Mouse (Mus musculus) kidney, embryonic 16.5 days (tissue): ENCODE measurements at regions not wholly inside any gene's neighbourhood (a gene's known extent, or its start where the extent isn't known, plus 50 kb on each side); places are given as distances from the start of the nearest gene placed in this dataset.

Source experiments
- ATAC-seq: fragments of 200-750 bp; cut with Nextera tagmentation; 2 replicates; pipeline ENCODE4 v1.8.0; 2017; ENCODE audit warnings: moderate TSS enrichment; ENCODE audit not compliant: low FRiP score, low TSS enrichment
- H3K27ac ChIP-seq: fragments of 300-500 bp; sonication (generic); 2 replicates; pipeline ENCODE4 v1.5.1; 2014; ENCODE audit warnings: low read length
- H3K27me3 ChIP-seq: fragments of 300-500 bp; sonication (generic); 2 replicates; pipeline ENCODE4 v1.6.1; 2014; ENCODE audit warnings: low read length, control low read depth, mixed read lengths; ENCODE audit not compliant: insufficient read depth
- H3K36me3 ChIP-seq: fragments of 300-500 bp; sonication (generic); 2 replicates; pipeline ENCODE4 v1.6.1; 2014; ENCODE audit warnings: low read length, control low read depth, mixed read lengths; ENCODE audit not compliant: insufficient read depth
- H3K4me1 ChIP-seq: fragments of 300-500 bp; sonication (generic); 2 replicates; pipeline ENCODE4 v1.6.1; 2014; ENCODE audit warnings: low read length, control low read depth, mixed read lengths; ENCODE audit not compliant: insufficient read depth
- H3K4me2 ChIP-seq: fragments of 300-500 bp; sonication (generic); replicated peaks from 2 replicates; pipeline ENCODE4 v1.6.1; 2014; ENCODE audit warnings: low read depth, low read length
- H3K4me3 ChIP-seq: fragments of 300-500 bp; sonication (generic); 2 replicates; pipeline ENCODE4 v1.5.1; 2014; ENCODE audit warnings: mild to moderate bottlenecking, low read length
- H3K9ac ChIP-seq: fragments of 300-500 bp; sonication (generic); replicated peaks from 2 replicates; pipeline ENCODE4 v1.6.1; 2014; ENCODE audit warnings: low read length
- H3K9me3 ChIP-seq: fragments of 300-500 bp; sonication (generic); 2 replicates; pipeline ENCODE4 v1.6.1; 2016; ENCODE audit warnings: low read length, control low read depth
- WGBS: fragments of 180-500 bp; shearing (Covaris S2); extraction: QIAGEN DNeasy Blood & Tissue Kit; methylation state at CpG from one replicate; pipeline ENCODE4 v1.1.7; 2014; 5-methylcytosine and 5-hydroxymethylcytosine counted together

DNA sequence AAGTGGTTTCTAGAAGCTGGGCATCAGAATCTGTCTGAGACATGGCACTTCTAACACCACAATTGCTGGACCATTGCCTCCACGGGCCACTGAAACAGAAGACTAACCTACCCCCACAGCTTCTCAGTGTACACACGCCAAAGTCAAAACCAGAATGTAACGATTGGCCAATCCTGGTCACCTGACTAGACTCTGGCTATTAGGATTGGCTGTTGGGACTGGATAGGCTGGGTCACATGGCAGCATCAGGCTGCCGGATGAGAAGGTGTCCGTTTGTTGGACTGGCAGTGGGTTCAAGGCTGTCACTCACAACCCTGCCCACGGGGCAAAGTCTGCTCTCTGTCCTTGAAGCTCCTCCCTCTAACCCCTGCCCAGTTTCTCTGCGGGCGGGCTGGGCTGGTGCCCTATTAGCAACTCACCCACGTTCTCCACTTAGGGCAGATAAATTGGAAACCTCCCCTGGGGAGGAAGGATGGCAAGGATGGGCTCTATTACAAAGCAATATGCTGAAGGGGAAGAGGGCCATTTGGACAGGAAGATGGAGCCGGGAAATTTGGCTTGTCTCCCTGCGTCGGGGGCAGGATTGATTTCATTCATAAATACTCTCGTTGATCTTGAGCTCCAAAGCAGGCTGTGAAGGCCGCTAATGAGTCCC lies 214.3 kb upstream of the Sdk2 start:
- H3K36me3 ChIP-seq: no peaks in the 10 kb centered on the region
- H3K27me3 ChIP-seq: no peaks in the 10 kb centered on the region
- H3K27ac ChIP-seq: no peak overlapping the region
- H3K4me3 ChIP-seq: no peak overlapping the region
- no peak for ATAC-seq
- H3K4me1 ChIP-seq: peaks cover 5% of the 10 kb centered on the region; the same call in 1 of the 2 replicates
- 71% methylated on average over 14 of the region's 14 CpGs for WGBS
- no peak overlapping the region for H3K4me2 ChIP-seq
- H3K9me3 ChIP-seq: no peaks in the 10 kb centered on the region
- H3K9ac ChIP-seq: no peak overlapping the region

DNA sequence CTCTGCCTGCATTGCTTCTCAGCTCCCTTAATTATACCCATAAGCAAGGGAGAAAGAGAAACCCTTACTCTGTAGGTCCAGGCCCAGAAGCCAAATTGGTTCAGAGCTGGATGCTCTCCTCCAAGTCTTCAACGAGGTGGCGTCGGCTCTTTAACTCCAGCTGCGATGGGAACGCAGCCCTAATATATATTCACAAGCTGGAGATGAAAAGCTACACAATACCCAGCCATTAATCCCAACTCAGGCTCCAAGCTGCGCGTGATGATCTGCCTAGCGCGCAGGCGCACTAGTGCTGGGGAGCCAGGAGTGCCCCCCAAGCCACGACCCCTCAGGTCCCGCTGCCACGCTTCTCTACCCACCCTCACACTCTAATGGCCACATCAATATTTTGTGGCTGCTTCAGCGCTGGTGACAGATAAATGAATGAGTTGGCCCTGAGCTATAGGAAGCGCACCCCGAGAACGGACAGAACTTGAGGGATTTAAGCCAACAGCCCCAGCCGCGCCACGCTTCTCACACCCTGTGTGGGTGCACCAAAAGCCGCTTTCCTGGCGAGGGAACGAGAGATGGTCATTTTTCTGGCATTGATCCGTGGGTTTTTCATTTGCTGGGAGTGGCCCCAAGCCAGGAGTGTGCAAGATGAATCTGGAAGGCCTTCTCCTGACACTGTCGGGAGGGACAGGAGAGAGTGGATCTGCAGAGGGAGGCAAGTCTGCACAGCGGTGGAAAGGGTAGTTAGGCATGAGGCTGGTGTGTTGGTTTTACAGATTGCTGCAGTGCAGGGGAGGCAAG lies 210.9 kb upstream of the Sdk2 start:
- Histone ChIP-seq H3K9me3 (no peaks in the 10 kb centered on the region), H3K4me2 (no peak overlapping the region), H3K4me1 (peaks cover 5% of the 10 kb centered on the region; the same call in 1 of the 2 replicates), H3K27me3 (no peaks in the 10 kb centered on the region), H3K9ac (no peak overlapping the region), H3K27ac (no peak overlapping the region), H3K4me3 (no peak overlapping the region), H3K36me3 (no peaks in the 10 kb centered on the region)
- WGBS: 78% methylated on average over 26 of the region's 26 CpGs
- no peak for ATAC-seq

DNA sequence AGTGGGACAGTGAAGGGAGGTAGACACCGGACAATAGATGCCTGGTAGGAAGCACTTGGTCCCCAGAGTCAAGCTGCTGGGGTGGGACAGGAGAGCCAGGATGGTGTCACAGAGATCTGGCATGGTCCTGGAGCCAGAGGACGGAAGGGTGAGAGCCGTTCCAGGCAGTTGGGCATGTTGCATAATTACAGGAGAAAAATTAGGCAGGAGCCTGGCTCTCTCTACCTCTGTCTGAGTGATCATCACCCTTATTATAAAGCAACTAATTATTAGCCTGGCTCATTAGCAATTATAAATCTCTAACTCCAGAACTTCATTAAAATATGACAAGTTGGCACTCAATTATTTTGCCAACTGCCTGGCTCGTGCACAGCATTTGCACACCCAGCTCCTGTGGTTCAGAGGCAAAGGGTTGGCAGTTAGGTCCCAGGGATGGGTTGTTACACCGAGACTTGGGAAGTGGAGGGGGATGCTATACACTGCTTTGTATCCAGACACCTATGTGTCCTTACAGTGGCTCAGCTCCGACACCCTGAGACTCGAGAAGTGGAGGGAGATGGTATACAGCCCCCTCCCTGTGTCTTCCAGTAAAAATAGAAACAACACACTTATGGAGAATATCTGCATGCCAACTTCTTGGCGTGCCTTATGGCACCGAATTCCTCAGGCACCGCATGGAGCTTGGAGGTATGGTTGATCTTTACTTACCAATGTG lies 203.7 kb upstream of the Sdk2 start:
- WGBS: 88% methylated on average over 10 of the region's 10 CpGs

DNA sequence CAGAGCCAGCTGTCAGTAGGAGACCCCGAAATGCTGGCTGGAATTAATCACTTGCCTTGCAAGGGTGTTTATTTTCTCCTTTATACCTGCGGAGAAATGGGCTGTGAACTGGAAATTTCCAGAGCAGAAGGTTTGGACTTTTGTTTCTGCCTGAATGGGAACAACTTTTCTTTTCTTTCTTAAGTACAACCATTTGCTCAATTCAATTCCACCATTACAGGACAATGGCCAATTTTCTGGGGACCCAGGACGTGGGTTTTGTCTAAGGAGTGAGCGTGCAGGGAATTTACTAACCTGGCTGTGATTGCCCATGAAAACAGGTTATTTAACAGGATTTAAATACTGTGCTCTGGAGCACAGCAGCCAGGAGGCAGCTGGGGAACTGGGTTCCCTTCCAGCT lies 195.1 kb upstream of the Sdk2 start:
- no peaks in the 10 kb centered on the region for H3K27me3 ChIP-seq
- no peak overlapping the region for H3K9ac ChIP-seq
- H3K27ac ChIP-seq: no peak overlapping the region
- ATAC-seq: no peak
- H3K4me3 ChIP-seq: no peak overlapping the region
- no peak overlapping the region for H3K4me2 ChIP-seq
- 55% methylated on average over 4 of the region's 4 CpGs for WGBS
- no peaks in the 10 kb centered on the region for H3K9me3 ChIP-seq
- no peaks in the 10 kb centered on the region for H3K4me1 ChIP-seq
- no peaks in the 10 kb centered on the region for H3K36me3 ChIP-seq

More for the DNA sequence above, 203.7 kb upstream of the Sdk2 start:
- Histone ChIP-seq H3K36me3 (no peaks in the 10 kb centered on the region), H3K4me1 (no peaks in the 10 kb centered on the region), H3K4me2 (no peak overlapping the region), H3K4me3 (no peak overlapping the region), H3K27me3 (no peaks in the 10 kb centered on the region), H3K27ac (no peak overlapping the region), H3K9ac (no peak overlapping the region), H3K9me3 (no peaks in the 10 kb centered on the region)
- no peak for ATAC-seq

DNA sequence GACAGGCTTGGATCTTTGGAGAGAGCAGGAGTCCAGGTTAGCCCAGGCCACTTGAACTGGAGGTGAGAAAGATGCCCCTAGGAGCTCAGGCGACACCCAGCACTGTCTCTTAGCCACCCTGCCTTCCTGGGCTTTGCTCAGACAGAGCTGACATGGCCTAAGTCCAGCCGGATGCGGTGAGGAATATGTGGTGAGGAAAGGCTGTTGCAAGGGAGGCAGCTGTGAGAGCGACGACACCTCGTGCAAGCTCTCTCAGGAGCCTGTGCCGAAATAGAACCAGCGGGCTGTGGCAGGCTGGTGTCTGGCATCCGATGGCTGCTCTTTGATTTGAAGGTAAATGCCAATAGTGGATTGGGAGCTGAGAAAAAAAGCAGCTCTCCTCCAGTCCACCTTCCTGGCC lies 191.4 kb upstream of the Sdk2 start:
- no peak overlapping the region for H3K9ac ChIP-seq
- no peaks in the 10 kb centered on the region for H3K36me3 ChIP-seq
- H3K9me3 ChIP-seq: no peaks in the 10 kb centered on the region
- no peaks in the 10 kb centered on the region for H3K27me3 ChIP-seq
- no peak overlapping the region for H3K27ac ChIP-seq
- H3K4me2 ChIP-seq: no peak overlapping the region
- WGBS: 86% methylated on average over 9 of the region's 9 CpGs
- H3K4me3 ChIP-seq: no peak overlapping the region
- no peaks in the 10 kb centered on the region for H3K4me1 ChIP-seq
- no peak for ATAC-seq

DNA sequence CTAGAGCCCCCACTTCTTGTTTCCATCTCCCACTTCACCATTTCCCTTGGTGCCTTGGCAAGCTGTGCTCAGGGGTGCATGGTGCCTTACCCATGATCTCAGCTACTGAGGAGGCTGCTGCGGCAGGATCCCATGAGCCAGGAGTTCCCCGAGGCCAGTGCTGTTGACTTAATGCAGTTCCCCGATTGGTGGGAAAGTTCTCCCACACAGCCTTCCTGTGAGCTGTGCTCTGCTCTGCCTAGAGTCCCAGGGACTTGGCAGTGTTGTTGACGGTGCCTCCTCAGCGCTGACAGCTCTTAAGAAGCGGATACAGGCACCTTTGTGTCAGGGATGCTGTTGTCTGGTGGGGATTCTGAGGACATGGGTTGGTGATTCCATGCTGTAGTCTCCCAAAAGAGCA lies 190.9 kb upstream of the Sdk2 start:
- H3K4me1 ChIP-seq: no peaks in the 10 kb centered on the region
- H3K9me3 ChIP-seq: no peaks in the 10 kb centered on the region
- H3K36me3 ChIP-seq: no peaks in the 10 kb centered on the region
- no peak overlapping the region for H3K4me2 ChIP-seq
- WGBS: 46% methylated on average over 6 of the region's 6 CpGs
- ATAC-seq: no peak
- no peak overlapping the region for H3K9ac ChIP-seq
- H3K27ac ChIP-seq: no peak overlapping the region
- H3K27me3 ChIP-seq: no peaks in the 10 kb centered on the region
- H3K4me3 ChIP-seq: no peak overlapping the region

DNA sequence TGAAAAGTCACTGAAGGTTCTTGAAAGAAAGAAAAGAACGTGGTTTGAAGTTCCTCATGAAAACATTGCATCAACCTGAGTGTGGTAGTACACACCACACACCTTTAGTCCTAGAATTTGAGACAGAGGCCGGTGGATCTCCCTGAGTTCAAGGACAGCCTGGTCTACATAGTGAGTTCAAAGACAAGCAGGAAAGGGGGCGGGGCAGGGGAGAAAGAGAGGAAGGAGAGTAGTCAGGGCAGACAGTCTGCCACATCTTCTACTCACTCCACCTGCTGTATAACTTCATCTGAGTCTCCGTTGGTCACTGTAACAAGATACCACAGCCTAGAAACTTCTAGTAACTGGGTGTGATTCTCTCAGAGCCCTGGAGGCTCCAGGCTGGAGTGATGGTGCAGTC lies 190.2 kb upstream of the Sdk2 start:
- no peak for ATAC-seq
- Histone ChIP-seq H3K27ac (no peak overlapping the region), H3K4me1 (no peaks in the 10 kb centered on the region), H3K4me3 (no peak overlapping the region), H3K27me3 (no peaks in the 10 kb centered on the region), H3K36me3 (no peaks in the 10 kb centered on the region), H3K4me2 (no peak overlapping the region), H3K9ac (no peak overlapping the region), H3K9me3 (no peaks in the 10 kb centered on the region)
- WGBS: 77% methylated on average over 4 of the region's 4 CpGs

DNA sequence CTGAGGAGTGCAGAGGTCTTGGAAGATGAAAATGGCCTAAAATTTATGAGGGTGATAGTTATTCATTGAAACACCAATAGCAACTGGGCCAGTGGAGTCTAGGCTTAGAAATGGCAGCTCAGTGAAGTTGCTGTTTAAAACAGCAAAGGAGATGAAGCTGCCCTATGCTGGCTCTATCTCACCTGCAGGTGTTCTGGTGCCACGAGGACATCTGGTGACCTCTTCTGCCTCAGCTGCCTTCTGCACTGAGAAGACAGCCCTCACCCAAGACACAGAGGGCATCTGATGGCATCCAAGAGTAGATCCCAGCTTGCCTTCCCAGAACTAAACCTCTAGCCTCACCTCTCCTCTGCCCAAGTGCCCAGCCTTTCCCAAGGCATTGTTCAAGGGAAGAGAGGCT lies 187.5 kb upstream of the Sdk2 start:
- Histone ChIP-seq H3K27ac (no peak overlapping the region), H3K27me3 (no peaks in the 10 kb centered on the region), H3K4me2 (no peak overlapping the region), H3K9me3 (no peaks in the 10 kb centered on the region), H3K9ac (no peak overlapping the region), H3K36me3 (no peaks in the 10 kb centered on the region), H3K4me3 (no peak overlapping the region), H3K4me1 (no peaks in the 10 kb centered on the region)
- WGBS: 70% methylated on average over 1 of the region's 1 CpGs
- no peak for ATAC-seq

DNA sequence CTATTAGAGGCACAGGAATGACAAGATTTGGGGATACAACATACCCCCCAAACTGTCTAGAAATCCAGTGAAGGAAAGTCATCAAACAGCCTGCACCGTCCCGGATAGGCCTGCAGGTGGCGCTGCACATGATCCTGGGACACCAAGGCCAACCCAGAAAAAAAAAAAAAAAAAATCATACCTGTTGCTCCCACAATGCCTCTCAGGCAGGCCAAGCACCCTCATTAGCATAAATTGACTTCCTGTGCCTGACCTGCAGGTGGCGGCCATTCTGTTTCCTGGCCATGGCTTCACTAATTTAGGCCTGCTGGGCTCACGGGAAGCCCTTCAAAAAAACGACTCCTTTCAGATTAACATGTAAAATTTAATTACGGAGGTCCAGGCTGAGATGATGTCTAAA lies 184.8 kb upstream of the Sdk2 start:
- Histone ChIP-seq H3K9me3 (no peaks in the 10 kb centered on the region), H3K27me3 (no peaks in the 10 kb centered on the region), H3K9ac (no peak overlapping the region), H3K4me2 (no peak overlapping the region), H3K4me3 (no peak overlapping the region), H3K27ac (no peak overlapping the region), H3K36me3 (no peaks in the 10 kb centered on the region), H3K4me1 (no peaks in the 10 kb centered on the region)
- WGBS: 68% methylated on average over 7 of the region's 7 CpGs
- no peak for ATAC-seq

DNA sequence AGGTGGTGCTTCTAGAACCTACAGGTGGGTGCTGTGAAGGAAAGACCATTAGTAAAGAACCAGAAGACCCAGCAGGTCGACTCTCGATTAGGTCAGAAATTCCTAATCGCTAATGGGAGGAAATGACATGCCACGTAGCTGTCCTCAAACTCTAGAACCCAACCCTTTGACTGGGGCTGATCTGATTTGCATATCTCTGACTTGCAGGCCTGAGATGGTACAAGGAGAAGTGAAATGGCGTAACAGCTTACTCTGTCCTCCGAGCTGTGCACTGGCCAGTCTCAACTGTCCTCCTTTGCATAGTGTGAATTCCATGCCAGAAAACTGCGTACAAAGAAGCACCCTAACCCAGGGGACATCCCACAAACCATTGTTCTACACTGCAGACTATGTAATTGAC lies 182.4 kb upstream of the Sdk2 start:
- H3K27ac ChIP-seq: no peak overlapping the region
- H3K4me2 ChIP-seq: no peak overlapping the region
- no peaks in the 10 kb centered on the region for H3K36me3 ChIP-seq
- H3K4me1 ChIP-seq: no peaks in the 10 kb centered on the region
- WGBS: 77% methylated on average over 7 of the region's 7 CpGs
- no peaks in the 10 kb centered on the region for H3K9me3 ChIP-seq
- no peak for ATAC-seq
- no peak overlapping the region for H3K4me3 ChIP-seq
- no peak overlapping the region for H3K9ac ChIP-seq
- no peaks in the 10 kb centered on the region for H3K27me3 ChIP-seq
